Mouse (Mus musculus): ENCODE data around the gene Syt1. TPM values are rescaled to one million over a fixed set of nuclear protein-coding genes. Genes with fewer than 3 reads are reported as not detected.

Gene Syt1
- total RNA-seq, 2 experiments from 2014 or later, result 10.0 to 12.9 TPM

DNA sequence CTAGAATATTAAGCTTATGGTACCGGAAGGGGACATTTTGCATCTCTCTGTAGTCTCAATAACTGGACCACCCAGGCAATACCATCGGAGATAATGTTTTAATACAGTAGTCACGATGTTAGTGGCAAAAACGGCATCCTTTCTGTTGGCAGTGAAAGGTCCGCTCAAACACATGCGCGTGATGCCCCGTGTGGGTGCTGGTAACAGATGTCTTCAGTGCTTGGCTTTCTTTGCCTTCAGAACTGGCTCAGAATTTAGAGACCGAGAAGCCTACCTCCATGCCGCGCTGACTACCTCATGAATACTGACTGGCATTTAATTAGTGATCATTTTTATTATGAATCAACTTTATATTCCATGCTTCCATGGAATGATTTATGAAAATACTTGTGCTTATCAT lies 355.7 kb downstream of the Syt1 start:
- DNase-seq (ENCODE audit: low spot score in 2 of 2), result no peak

DNA sequence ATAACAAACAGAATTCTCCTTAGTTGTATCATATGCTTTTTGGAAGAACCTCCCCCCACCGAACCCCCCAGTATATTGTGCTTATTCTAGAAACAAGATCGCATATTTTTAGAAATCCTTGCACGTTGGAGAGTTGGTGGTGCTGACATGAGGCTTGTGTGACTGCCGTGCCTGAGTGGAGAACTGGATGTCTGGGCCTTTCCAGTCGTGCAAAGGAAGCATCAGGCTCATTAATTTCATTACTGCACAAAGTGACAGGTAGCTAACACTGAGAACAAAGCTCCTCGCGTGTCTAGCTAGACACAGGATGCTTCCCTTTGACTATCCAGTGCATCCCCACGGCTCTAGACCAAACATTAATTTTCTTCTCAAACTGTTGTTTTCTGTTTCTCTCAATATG lies 358.0 kb downstream of the Syt1 start:
- DNase-seq (ENCODE audit: low spot score in 2 of 2), result no peak

DNA sequence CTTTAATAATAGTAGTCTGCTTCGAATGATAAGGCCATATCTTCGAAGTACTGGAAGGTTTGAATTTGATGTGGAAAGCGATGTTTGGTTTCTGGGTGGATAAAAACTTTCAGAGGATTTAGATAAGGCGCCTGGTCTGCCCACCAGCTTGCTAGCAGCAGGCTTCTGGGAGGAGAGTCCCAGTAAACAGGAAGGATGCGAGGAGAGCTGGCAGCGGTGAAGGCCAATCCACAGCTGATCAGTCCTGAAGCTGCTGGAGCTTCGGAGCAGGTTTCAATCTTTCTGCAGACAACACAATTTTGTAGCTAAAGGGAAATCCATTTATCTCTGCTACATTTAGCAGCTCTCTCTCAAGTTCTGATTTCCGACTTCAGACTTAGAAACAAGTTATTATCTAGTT lies 358.7 kb downstream of the Syt1 start:
- DNase-seq (ENCODE audit: low spot score in 2 of 2), result no peak

DNA sequence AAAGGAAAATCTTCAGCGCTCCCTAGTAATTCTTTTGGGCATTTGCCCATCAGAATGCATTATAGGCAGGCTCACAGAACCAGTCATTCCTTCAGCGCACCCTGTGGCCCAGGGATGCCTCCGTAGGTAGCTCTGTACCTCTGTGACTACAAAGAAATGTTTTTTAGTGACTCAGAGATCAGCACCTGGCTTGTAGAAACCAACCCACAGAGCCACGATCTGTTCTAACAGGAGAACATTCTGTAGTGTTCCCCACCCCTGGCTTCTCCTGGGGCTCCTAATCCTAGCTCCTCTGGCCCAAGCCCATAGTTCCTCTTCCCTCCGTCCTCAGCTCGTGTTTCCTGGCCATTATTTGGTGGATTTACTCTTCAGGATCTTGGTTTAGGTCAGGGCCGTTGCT lies 361.6 kb downstream of the Syt1 start:
- DNase-seq (ENCODE audit: low spot score in 2 of 2), result no peak

DNA sequence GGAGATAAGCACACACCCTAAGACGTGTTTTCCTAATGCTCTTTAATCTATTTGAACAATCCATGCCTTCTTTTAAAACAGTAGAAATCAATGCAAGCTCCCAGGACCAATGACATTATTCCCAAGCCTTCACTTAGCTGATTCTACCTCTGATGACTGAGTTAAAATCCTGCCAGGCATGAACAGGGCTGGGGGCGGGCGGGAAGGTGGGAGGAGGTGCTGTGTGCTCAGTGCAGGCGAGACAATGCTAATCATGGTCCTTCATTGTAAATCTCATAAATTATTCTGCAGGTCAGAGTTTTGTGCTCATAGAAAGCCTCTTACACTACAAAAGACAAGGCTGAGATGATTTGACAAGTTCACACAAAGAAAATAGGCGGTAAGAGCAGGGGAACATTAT lies 366.9 kb downstream of the Syt1 start:
- no peak for DNase-seq (ENCODE audit: low spot score in 2 of 2)

DNA sequence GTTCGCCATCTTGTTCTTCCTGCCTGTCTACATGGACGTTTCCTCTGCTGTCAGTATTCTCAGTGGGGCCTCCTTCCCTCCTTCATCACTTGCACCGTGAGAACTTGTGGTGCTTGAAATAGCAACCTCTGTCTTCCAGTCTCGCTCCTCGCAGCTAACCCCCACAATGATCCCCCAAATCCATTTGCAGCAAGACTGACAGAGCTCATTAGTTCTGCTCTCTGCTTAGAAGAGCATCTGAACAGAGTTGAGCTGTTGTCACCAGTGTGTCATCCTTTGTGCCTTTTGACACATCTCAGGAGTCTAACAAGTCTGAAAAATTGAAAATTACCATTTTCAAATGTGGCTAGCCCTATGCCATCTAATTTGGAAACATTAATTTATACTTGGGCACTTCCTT lies 372.7 kb downstream of the Syt1 start:
- no peak for DNase-seq (ENCODE audit: low spot score in 2 of 2)

DNA sequence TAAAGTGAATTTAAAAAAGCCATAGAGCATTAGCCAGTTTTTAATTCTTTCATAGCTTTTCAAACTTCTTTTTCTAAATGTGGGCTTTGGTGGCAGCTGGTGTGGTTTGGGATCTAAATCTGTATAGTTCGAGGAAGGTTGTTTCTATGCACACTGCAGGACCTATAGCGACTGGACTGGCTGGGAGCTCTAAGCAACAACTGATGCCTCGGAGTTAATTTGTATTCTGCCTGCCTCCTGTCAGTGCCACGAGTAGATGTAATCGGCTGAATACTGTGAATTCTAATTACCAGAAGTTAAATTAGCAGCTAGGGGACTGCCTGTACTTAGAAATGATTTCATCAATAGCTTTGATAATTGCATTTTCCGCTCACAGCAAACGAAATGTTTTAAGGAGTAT lies 374.7 kb downstream of the Syt1 start:
- no peak for DNase-seq (ENCODE audit: low spot score in 2 of 2)

DNA sequence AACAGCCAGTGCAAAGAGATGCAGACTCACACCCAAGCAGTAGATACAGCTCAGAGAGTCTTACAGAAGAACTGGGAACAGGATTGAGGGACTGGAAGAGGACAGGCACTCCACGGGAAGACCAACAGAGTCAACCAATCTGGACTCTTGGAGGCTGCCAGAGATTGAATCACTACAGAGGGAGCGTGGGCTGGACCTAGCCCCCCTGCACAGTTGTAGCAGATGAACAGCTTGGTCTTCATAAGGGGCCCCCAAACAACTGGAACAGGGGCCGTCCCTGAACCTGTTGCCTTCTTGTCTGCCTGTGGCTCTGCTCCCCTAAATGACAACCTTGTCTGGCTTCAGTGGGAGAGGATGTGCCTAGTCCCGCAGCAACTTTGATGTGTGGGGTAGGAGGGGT lies 375.2 kb downstream of the Syt1 start:
- DNase-seq (ENCODE audit: low spot score in 2 of 2), result no peak

DNA sequence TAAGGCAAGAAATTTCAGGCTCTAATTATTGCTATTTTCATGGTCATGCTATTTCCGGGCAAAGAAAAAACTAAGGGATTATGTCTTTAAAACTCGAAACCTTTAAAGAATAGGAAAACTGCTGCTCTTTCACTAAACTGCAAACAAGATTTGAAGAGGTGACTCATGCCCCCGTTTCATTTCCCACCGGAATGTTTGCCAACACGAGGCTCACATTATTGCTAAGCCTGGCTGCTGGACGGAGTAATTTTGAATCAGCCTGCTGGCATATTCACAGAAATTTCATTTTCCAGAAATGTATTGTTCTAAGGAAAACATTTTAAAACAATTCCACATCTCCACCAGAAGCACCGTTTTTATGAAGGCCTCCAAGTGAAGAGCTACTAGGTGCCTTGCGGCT lies 379.9 kb downstream of the Syt1 start:
- no peak for DNase-seq (ENCODE audit: low spot score in 2 of 2)

DNA sequence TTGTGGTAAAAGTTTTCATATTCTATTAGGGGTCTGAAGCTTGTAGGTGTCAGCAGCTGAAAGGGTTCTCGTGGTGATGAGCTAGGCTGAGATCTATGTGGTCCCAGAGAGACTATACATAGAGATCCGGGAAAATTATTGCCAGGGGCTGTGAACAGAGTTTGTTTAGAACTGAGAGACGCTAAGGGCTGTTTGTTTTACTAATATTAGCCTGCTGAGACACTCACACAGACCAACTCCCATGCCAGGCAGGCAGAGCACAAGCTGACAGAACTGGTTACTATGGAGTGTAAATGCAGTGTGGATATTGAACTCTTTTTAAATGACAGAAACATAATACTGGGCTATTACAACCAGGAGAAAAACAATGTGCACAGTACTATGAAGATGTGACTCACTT lies 384.4 kb downstream of the Syt1 start:
- DNase-seq (ENCODE audit: low spot score in 2 of 2), result no peak

DNA sequence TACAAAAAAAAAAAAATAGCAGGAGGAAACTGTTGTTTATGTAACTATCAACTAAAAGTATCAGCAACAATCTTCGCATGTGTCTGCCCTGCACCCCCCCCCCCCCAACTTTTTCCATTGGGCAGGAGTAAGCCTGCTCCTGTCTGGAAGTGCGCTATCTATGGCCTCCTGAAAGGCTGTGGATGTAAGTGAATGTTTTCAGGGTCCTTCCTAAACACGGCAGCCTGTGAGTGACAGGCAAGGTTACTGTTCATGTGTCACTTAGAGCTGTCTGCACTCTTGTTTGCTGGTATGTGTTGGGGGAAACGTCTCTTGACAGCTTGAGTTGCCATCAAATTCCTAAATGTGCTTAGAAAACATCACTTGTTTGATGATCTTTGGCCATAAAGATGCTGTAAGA lies 387.8 kb downstream of the Syt1 start:
- no peak for DNase-seq (ENCODE audit: low spot score in 2 of 2)

DNA sequence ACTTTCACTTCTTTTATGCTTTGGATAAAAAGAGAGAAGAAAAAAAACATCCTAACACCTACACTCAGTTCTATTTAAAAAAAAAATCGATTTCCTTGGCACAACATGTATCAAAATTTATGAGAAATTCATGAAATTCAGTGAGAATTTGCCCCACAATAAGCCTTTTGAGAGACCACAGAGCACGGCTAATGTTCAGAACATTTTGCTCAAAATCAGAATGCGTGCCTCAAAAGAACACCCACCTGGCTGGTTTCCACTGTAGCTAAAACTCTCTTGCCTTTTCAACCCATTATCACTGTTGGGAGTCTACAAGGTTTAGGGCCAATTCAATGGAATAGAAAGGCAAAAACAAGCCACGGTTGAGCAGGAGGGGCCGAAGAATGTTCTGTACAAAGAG lies 390.9 kb downstream of the Syt1 start:
- DNase-seq (ENCODE audit: low spot score in 2 of 2), result no peak

DNA sequence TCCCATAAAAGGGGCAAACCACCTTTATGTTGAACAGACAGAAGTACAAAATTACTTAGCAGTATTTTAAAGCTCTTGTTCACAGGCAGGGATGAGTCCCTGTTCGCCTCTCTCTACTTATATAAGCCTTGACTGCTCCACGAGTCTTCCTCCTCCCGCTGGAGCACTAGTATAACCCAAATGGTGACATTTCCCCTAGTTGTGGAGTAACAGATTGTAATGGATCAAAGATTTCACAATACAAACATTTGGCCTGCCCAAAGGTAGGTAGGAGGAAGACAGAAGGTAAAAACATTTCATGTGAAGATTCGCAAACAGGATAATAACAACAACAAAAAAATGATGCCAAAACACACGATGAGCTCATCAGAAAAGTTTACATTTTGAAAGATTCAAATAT lies 391.6 kb downstream of the Syt1 start:
- no peak for DNase-seq (ENCODE audit: low spot score in 2 of 2)

DNA sequence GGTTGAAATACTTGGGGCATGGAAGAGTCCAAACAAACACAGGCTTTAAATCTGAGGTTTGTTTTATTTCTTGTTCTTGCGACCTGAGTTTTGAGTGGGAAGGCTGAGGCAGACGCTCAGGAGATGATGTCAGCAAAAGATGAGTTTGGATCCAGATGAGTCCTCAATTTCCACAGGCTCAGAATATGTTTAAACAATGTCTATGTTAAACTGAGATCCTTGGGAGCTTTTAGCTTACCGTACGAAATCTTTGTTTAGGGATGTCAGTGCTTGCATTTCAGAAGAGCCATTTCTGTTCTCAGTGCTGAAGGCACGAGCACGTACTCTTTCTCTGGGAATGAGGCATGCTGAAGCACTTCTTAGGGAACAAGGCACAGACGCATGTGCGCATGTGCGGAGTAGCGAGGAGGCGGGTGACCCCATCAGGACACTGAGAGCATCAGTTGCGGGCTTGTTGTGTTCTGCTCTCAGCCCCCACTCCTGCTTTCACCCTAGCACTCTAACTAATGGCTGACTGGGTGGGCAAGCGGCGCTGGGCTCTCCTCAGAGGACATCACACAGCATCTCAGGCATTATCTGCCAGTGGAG lies 400.6 kb downstream of the Syt1 start:
- DNase-seq (ENCODE audit: low spot score in 2 of 2), result no peak

DNA sequence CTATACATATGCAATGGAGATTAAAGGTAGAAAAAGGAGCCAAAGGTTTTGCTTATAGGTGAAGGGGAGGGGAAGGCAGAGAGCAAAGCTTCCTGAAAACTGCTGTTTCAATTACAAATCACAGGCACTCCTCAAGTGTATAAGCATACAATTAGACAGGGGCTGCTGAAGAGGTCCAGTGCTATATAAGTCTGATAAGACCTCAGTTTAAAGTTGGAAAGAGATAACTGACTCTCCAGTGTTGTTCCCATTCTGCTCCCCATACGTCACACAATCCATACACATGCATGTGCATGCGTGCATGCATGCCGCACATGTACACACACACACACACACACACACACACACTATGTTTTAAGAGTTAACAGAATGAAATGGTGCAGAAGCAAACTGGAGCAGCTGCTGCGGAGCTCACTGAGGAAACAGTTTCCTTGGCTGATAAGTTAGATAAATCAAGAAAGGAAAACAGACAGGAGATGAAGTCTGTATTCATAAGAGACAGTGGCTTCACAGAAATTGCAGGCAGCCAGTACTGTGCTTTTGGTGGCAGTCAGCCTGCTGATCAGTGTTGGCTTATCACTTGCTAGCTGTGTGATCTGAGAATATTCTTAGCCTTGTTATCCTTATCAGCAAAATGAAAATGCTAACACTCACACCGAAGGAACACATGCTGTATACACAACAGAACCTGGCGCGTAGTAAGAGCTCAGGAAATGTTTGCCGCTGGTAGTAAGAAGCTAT lies 408.9 kb downstream of the Syt1 start:
- DNase-seq (ENCODE audit: low spot score in 2 of 2), result no peak

DNA sequence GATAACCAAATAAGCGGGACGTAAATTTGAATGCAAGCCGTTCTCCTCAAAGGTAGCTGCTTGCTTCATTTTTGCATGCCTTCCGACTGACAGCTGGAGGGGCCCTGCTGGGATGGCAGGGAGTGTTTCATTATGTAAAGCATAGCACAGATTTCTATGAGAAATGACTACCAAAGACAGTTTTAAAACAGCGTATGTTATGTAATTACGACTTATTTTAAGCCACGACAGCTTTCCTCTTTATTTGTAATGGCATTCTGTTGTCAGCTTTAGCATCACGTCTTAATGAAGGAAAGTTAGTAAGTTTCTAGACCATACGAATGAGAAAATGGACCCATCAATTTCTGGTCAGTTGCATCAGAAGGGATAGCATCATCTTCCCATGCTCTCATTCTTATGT lies 410.1 kb downstream of the Syt1 start:
- no peak for DNase-seq (ENCODE audit: low spot score in 2 of 2)

DNA sequence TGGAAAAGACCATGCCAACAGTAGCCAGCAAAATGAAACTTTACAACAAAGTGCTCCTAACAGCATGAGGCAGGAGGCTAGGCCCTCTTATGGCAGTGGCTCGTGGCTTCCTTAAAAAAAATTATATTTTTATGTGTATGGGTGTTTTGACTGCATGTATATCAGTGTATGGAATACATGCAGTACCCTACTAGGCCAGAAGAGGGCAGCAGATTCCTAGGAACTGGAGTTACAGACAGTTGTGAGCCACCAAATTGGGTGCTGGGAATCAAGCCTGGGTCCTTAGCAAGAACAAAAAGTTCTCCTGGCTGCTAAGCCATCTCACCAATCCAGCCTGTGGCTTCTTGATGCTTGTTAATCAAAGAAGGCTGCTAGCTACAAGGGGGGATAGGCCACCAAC lies 413.4 kb downstream of the Syt1 start:
- DNase-seq (ENCODE audit: low spot score in 2 of 2), result no peak

DNA sequence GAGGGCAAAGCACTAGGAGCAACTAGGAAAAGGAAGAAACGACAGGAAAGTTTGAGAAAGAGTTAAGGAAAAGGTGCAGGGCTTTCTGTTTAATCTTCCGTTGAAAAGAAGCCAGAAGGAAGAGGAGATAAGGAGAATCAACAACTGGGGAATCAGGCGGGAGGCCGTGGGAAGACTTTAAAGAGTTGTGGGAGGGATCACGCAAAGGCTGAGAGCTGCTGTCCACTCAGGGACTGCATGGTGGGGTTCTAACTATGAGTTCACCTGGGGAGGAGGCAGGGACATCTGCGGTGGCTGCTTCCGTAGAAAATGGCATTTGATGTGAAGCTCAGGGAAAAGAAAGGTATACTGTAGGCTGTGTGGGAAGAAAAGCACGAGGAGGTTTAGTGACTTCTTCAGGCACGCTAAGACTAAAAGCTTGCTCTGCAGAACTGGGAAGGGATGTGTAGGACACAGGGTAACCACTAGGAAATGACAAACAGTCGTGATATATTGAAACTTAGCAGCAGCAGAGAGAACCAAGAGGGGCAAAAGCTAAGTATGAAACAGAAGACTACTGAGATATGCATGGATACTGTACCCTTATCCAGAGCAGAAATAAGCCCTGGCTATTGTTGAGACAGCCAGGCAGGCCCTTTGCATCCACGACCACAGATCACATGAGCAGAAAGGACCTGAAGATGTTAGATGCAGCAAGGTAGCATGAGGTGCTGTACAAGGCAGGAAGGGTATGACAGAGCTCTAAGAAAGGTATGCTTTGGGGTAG lies 414.4 kb downstream of the Syt1 start:
- no peak for DNase-seq (ENCODE audit: low spot score in 2 of 2)

DNA sequence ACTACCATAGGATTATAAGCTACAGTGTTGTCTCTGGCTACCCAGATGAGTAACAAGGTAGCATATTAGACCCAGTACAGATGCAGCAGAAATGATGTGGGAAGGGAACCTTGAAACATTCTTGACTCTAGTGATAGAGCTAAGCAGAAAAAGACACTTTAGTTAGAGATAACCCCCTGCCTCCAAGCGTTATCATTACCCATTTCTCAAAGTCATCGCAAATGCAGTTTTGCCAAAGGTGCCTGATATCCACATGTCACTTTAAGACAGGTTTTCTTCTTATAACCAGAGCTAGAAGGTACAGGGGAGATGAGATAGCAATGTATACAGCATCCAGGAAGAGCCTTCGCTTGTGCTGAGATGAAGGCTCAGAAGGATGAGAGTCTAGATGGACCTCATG lies 421.4 kb downstream of the Syt1 start:
- DNase-seq (ENCODE audit: low spot score in 2 of 2), result no peak

DNA sequence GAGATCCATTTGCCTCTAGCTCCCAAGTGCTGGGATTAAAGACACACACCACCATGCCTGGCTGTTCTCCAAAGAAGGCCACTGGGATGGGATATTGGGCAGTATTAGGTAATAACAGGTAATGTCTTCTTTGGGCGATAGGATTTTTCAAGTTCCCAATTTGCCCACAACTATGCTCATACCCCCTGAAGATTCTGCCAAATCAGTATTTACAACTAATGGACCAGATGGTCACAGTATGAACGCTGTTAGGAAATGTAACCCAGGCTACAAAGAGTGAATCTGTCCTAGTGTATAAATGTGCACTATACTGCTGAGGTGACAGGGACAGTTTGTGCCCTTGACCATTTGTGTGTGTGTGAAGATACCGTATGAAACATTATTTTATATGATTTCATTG lies 421.9 kb downstream of the Syt1 start:
- DNase-seq (ENCODE audit: low spot score in 2 of 2), result no peak

DNA sequence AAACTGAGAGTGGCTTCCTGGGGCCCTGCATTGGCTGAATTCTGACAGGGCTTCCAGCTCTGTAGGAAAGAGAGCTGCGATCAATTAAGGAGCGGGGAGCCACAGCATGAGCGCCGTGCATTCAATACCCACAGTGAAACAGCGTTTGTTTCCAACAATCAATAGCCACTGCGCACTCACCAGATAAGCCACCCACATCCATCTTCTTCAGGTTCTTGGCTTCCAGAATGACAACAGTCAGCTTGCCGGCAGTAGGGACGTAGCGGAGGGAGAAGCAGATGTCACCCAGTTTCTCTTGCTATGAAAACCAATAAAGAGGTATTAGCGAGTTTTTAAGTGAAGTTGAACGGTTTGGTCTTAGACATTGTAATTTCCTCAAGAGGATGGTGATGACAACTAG lies 427.1 kb downstream of the Syt1 start:
- no peak for DNase-seq (ENCODE audit: low spot score in 2 of 2)

DNA sequence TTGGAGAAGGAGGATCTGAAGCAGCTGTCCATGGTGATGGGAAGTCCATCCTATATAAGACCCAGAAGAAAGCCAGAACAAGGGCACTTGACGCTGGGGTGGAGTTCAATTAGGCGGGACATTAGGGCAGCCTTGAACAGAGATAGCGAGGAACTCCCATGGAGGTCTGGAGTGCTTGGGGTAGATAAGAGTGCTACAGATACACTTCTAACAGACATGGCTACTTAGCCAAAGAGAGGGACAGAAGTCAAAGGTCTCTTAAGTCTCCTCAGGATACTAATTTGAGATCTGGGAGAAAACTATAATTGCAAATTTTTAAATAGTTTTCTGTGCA lies 428.4 kb downstream of the Syt1 start:
- DNase-seq (ENCODE audit: low spot score in 2 of 2), result no peak

All from adrenal gland, adult 18-20 months (tissue).